Mouse (Mus musculus): ENCODE data around the gene Sohlh2.
A peak's percentile ranks its signal among the peaks of the same experiment; 100 is the strongest.
"Not testable (repeated sequence)": the region's sequence is repeated elsewhere in the genome, so short reads cannot be mapped to it uniquely, and the experiment has no call there.

Gene Sohlh2

DNA sequence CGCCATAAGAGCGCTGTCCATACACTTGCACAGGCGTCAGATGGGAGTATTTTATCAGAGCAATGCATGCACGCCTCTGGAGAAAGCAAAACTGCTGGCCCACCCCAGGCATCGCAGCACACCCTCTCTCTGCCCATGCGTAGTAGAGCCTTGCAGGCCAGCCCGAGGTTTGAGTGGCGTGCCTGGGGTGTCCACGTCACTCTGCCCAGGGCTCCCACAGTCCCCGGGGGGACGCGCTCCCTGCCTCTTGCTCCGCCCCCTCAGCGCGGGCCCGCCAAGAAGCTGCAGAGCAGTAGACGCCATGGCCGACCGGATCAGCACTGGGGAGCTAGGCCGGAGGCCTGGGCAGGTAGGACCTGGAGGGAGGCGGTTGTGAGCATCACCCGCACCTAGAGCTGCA lies at the start of gene Sohlh2:
Gene Sohlh2, plus strand, starts transcription at position 263 of the 400 bp plus-strand sequence.
- no peak for DNase-seq

DNA sequence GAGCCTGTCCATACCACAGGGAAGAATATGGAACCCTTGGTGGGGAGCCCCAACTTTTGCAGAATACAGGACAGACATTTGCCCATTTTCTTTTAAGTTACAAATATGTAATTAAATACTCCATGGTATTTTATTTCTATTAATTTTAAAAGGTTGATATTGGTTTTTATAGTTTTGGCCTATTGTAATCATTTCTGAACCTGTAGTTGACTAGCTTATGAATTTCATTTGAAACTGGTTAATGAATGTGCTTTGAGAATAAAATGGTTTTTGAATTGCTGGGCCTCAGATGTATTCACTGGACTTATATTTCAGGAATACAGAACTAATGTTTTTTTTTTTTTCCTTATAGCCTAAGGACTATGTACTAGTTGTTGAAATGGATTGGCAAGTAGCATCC lies 44.8 kb upstream of the Sohlh2 start, which contains the start of gene Ccdc169:
Gene Ccdc169, plus strand, starts transcription at position 301 of the 400 bp plus-strand sequence.
- no peak for DNase-seq

DNA sequence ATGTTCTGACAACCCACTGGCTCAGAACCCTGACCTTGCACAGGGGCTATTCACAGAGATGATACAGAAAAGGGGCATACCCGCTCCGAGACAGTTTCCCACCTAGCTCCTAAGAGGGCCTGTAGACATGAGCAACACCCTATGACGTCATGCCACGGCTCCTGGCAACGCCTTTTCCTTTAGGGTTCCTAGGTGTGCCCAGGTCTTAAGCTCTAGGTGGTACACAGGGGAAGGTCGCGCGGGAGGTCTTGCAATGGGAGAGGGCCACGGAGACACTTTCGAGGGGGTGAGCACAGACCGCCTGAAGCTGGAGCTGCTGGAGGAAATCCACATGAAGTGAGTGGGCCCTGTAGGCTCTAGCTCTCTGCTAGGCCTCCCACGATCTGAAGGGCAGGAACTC lies 42.0 kb upstream of the Sohlh2 start:
- DNase-seq, result no peak

DNA sequence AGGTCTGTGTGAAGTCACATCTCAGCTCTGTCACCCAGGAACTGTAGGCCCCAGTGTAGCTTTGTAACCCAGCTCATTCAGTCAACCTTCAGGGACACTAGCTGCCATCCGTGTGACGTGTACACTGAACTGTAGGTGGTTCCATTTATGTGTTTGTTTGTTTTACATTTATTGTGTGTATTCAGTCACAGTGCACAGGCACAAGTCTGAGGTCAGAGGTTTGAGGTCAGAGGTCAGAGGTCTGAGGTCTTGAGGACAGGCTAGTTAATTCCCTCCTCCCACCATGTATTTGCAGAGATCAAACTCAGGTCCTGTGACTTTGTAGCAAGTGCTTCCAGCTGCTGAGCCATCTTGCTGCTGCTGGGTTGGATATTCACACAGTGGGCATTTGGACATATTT lies 40.4 kb upstream of the Sohlh2 start:
- no peak for DNase-seq

DNA sequence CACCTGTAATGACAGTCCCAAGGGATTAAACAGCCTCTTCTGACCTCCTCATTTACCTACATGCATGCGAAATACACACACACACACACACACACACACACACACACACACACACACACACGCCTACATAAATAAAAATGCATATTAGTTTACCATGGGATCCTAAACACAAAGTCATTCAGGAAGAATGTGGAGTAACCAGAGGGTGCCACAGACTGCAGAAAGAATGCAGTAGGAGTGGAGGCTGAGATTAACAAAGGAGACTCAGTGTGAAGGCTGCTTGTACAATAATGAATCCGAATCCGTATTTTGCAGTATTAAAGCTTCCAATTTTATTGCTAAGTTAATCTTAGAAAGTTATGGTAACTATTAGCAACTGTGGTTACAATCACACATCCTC lies 36.9 kb upstream of the Sohlh2 start:
- no peak for DNase-seq

DNA sequence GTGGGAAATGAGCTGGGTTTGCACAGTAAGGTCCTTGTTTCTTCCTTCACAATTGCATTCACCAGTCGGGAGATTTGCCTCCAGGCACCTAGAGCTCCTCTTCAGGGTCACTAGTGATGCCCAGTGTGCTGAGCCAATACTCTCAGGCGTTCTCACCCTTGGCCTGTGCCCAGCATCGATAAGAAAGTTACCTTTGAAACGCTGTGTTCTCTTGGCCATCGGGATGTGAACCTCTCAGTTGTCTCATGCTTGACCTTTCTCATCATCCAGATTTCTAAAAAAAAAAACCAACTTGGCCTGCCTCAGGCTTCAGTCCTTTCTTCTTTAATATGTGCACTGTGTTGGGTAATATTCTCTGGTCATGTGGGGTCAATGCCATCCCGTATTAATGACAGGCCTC lies 35.4 kb upstream of the Sohlh2 start:
- no peak for DNase-seq

DNA sequence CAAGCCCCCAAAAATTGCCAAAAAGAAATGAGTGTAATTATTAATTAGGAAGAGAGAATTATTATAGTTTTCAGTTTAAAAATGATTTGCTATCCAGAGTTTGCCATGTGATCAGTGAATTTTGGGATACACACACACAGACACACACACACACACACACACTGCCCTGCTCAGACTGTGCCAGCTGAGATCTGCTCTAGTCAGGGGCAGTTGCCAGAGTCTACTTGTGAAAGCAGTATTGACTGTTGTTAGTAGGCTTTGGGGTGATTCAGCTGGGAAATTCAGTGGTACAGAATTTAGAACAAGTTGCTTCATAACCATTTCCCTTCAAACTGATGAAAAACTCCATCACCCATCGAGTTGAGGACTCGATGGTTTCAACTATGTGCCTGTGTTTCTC lies 34.7 kb upstream of the Sohlh2 start:
- DNase-seq, result no peak

DNA sequence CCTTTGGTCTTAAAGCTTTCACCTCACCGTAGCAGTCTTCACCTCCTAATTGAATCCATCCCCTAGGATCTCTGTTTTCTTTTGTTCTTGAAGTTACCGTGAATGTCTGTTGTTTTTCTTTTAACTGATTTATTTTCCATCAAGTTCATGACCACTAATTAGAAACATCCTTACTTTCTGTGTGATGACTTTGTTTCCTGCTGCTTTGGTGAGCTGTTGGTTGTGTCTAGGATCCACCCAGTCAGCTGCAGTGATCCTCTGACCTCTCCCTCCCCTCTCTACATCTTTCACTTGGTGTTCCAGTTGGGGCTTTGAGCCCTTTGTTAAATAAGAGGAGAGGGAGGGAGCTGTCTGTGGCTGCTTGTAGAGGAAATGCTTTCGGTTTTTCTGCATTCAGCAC lies 33.7 kb upstream of the Sohlh2 start:
- no peak for DNase-seq

DNA sequence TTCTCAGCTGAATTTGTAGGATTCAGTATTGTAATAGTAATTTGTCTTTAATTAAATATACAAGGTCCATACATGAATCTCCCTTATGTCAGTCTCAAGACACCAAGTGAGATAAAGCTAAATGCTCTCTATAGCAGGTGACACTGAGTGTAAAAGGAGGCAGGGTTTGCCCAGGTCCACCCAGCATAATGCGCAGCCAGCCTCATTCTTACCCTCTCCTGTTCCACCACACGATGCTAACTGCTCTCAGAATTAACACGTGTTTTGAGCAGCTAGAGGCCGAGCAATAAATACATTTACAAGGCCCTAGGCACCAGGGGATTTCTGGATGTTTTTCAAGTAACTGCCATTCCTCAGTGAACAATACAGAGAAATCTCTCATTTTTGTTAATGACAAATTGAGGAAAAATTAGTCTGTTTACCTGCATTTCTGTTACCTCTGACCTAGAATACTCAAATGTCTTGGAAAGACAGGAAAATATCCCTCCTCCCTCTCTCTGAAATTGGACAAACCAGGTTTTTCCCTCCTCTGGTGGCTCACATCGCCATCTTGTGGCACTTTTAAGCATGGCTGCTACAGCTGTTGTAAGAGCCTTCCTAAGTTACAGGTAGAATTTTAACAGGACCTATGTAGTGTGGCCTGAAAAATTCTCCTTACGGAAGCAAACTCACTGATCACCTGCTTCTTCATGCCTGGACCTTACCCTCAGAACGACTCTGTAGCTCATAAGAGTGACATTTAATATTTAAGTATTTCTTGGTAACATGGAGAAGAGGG lies 30.0 kb upstream of the Sohlh2 start:
- DNase-seq, result peak; percentile 25

DNA sequence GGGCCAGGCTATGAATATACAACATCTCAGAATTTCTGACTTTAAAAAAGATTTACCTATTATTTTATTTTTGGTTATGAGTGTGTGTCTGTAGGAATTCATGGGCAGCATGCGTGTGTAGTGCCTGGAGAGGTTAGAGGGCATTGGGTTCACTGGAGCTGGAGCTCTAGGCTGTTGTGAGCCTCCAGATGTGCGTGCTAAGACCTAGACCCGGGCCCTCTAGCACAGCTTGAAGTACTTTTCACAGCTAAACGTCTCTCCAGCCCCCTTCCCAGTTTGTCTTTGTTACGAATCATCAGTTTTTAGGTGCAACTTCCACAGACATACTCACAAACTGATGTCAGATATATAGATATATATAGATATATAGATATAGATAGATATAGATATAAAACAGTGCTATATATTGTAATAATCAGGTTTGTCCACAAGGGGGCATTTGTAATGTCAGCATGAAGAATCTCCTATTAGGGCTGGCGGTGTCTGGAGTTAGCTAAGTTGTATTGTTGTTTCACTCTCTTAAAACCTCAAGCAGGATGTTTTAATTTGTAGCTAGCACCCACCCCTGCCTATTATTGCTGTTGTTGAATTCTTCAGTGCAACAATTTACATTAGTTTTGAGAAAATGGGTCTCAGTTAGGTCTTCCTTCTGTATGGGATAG lies 29.0 kb upstream of the Sohlh2 start:
- no peak for DNase-seq

DNA sequence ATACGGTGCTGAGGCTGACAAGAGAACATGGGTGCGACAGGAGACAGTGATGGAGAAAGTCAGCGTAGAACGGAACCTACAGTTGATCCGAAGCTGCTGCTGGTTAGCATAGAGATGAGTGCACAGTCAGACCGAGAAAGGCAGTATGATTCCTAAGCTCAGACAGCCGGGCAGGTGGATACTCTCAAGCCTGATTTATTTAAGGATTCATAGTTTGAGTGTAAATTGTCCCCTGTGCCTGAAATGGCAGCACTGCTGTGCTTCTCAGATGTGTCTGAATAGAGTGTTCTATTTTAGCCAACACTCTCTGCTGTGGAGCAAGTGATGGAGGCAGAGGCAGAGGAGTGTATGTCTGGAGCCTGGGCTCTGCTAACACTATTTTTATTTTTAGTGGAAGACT lies 27.7 kb upstream of the Sohlh2 start:
- no peak for DNase-seq

DNA sequence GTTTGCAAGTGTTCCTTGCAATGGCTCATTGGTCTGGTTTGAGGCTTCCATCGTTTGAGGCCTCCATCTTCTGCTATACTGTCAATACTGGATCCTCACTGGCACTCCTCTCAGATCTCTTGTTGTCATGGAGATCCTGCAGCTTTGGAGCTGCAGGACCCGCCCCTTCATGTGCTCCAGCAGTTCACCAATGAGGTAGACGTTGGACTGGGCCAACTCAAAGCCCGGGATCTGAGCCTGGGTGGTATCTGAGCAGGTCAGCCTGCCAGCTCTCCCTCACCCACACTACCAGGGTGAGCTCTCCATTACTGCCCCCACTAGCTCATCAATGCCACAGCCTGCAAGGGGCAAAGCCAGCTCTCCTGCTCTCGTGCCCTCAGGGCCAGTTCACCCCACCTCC lies 24.4 kb upstream of the Sohlh2 start:
- no peak for DNase-seq

DNA sequence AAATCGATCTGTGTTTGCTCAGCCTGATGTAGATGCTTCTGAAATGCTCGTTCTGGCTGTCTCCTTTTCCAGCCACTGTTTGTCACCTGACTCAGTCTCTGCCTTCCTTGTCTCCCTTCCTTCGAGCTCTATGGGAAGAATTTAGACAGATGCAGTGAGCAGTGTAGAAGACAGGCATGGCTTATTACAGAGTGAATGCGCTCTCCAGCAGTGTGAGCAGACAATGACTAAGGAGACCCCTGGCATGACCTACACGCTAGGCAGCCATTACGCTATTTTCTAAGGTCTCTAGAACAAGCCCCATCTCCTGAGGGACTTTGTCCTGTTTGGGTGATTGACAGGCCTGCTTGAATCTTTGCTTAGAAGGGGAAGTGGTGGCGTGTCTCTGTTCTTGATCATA lies 20.7 kb upstream of the Sohlh2 start:
- no peak for DNase-seq

DNA sequence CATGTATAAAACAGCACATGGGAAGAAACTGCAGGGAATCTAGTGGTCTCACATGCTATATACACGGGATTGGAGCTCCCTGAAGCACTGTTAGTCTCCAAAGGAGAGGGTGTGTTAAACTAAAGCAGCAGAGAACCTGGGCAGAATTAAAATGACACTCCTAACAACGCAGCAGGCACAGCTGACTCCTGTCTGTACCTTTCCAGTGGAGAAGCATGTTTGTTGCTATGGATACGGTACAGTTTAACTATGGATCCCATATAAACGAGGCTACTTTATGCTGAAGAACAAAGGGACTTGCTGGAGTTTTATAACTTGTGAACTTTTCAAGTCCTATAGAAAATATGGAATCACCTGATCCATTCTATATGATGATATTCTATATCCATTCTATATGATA lies 18.3 kb upstream of the Sohlh2 start:
- no peak for DNase-seq

DNA sequence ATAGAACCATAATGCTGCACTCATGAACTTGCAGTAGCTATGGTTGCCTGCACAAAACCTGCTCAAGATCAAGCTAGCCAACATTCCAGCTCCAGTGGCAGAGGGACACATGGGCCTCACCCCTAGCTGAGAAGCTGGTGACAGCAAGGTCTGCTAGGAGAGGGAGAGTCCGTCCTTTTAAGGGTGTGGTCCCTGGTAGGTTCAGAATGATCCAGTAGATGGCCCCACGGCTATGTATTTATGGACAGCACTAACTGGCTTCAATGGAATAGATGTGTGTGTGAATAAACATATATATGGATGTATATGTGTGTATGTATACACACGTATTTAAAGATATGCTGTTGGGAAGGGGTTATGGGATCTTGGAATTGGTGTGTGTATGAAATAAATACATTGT lies 9.3 kb upstream of the Sohlh2 start:
- no peak for DNase-seq

DNA sequence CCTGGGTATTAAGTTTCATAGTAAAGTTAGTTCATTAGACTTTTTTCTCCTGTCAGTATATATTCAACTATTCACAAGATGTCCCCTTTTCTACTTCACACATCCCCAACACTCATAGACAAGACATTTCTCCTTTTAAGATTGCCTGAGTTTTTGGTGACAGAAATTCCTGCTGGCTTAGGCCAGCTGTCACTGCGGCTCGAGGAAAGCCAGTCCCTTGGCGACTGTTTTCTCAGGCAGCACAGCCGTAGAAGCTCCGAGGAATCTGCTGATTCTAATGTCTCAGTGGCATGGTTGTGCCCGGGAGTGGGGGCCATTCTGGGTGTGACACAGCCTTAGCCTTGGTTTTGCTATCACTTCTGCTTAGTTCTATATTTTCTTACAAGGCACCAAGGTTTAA lies 4.6 kb upstream of the Sohlh2 start:
- DNase-seq, result no peak

DNA sequence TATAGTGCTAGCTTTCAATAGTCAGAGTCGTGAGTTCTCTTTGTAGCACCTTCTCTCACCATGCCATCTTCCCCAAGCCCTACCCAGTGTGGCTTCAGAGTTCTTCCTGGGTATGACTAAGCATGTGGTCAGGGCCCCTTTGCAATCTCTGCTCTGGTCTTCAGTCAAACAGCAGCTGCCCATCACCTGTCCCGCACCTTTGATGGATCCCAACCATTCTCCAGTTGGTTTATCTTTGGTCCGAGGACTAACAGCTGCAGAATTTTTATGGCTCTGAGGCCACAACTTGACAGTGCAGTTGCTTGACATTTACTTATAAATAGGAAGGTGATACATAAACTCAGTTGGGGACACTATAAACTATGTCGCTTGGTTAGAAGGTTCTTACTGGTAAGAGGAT lies 9.8 kb downstream of the Sohlh2 start:
- DNase-seq, result no peak

DNA sequence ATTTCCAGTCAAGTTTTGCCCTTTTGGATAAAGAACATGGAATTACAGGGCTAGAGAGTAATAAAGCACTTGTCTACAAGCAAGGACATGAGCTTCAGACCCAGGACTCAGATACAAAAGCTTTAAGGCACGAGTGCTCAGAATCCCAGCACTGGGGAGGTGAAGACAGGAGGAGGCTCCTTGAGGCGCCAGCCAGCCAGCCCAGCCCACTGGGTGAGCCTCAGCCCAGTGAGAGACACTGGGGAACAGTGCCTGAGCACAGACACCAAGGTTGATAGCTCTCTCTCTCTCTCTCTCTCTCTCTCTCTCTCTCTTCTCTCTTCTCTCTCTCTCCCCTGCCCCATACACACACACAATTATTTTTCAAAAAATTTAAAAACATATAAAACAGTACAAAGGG lies 11.5 kb downstream of the Sohlh2 start:
- no peak for DNase-seq

DNA sequence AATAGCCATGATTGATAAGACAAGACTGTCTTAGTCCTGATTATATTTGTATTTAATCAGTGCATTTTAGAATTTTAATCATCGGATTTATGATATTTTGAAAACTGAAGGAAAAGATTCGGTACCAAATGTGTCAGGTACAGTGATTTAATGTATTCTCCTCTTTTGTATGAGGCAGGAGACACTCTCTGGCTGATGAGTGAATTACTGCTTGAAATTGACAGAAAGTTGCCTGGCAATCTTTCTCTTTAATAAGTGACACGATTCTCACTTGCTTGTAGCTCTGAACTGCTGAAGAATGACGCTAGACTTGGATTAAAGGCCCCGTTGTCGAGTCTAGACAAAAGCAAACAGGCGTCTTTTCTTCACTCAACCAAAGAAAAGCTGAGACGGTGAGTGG lies 13.0 kb downstream of the Sohlh2 start:
- no peak for DNase-seq

DNA sequence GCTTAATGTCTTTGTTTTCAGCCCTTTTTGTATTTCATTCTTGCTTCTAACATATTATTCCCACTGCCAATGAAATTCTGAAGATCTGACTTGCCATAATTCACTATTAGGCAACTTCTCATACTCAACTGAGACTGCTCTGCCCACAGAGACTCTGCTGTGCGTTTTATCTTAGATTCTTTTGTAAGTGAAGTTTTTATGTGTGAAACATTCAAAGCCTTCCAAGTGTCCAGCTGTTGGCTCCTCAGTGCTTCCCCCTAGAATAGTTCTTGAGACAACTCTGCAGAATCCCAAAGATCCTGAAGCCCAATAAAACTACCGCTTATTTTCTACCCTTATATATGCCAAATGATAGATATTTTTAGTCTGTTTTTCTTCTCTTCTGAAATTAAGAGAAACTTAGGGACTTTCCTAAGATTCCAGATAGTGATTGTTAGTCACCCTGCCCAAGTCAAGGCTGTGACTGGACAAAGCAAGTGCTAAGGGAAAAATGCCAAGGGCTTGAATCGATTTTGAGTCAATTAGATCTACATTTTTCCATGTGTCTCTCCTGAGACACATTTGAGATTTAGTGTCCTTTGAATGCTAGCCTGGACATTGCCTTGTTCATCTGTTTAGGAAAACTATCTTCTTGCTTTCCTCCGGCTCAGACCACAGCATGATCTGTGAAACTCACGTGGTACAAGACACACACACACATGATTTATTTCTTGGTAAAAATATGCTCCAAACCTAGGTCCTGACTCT lies 13.9 kb downstream of the Sohlh2 start:
- no peak for DNase-seq

DNA sequence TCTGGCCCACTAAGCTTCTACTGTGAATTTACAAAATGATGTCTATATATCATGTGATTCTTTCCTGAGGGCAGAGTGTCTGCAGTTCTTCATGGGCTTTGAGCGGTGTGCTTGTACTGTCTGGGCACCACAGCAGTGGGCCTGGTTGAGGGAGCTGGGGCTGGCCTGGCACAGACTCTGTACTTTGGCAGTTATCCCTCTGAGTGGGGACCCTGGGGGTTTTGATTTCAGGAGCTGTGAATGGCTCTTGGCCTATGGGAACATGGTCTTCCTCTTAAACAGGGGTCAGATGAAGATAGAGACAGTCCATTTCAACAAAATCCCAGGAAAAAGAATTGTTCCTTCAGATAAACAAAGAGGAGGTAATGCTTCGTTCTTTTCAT lies 14.5 kb downstream of the Sohlh2 start:
- DNase-seq, result no peak

DNA sequence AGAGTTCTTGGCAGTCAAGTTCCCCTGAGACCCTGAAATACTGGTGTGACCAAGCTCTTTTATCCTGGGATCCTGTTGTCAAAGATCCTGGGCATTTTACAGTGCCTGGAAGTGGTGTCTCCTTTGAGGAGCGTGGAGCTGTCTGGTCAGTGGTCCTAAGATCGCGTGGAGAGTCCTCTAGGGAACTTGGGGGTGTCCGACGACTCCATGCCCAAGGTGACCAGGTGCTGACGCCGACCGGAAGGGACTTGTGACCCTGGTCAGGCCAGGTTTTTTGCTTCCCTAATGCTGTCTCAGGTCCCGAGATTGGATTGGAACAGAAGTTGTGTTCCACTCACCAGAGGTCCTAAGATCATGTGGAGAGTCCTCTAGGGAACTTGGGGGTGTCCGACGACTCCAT lies 21.8 kb downstream of the Sohlh2 start:
- not testable (repeated sequence) for DNase-seq

DNA sequence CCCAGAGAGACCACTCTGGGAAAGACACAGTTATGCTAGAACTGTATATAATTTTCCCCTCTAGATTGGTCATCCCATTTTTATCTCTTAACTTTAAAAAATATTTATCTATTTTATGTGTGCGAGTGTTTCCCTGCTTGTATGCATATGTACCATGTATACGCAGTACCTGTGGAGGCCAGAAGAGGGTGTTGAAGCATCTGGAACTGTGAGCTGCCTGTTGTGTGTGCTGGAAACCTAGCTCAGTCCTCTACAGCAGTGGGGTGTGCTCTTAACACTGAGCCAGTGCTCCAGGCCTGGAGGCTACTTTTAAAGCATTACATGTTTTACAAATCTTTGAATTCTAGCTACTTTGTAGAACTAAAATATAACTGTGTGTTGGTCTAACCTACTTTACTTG lies 24.6 kb downstream of the Sohlh2 start:
- no peak for DNase-seq

DNA sequence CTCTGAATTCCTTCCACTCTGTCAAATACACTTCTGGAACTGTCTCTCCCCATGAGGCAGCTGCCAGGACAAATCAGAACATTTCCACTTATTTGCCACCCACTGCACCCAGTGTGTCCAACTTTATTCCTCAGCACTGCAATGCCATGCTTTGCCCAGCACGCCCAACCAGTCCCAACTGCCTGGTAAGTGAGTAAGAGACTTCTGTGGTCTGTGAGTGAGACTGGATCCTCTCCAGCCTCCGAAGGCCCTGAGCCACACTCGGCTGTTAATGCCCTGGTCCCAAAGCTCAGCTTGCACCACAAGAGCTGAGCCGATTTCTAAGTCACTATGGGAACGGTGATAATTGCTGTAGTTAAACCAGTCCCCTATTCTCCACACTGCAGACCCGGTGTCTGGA lies 25.8 kb downstream of the Sohlh2 start:
- DNase-seq, result no peak
